ENCODE assay signal across 14 mouse cellular contexts in genomic region chrX:163847651-163848050, GRCm38 (mm10).
DNase-seq lines count a peak whose midpoint lies in the region; ATAC-seq and TF ChIP-seq lines count a peak whose summit lies in the region.
"Had no signal": no experiment of that assay in that cellular context is flagged by ENCODE, and none has a peak within 500 bp of the region (broad histone marks: within the 10 kb centered on the region; RNA-seq: fewer than 3 reads in every experiment).

No protein-coding gene starts in this region.

- H3K36me3 ChIP-seq in lung, embryonic 16.5 days (ENCODE audit: control insufficient read depth, insufficient read depth, low read length): no peaks in the 10 kb centered on the region
- H3K36me3 ChIP-seq: embryonic facial prominence, embryonic 10.5 days; liver, embryonic 15.5 days had no signal

- 0 out of 2 replicates have a peak overlapping the region, but pooled peaks have one; percentile 33 for H3K27ac ChIP-seq in lung, embryonic 16.5 days (ENCODE audit: low read length)
- H3K27ac ChIP-seq: embryonic facial prominence, embryonic 10.5 days; liver, embryonic 15.5 days had no signal

- ATAC-seq in lung, embryonic 16.5 days (ENCODE audit: low read depth): peak; percentile 71
- ATAC-seq in Patski: peak; percentile 17

- POLR2A ChIA-PET in Patski (lab: Charles Lee): interaction anchor here (0.8 kb wide), 1 partner anchor 26 kb away, joined by 3 read pairs; no protein-coding TSS in a partner anchor

- H3K4me3 ChIP-seq in lung, embryonic 16.5 days (ENCODE audit: low read length): no peak overlapping the region
- H3K4me3 ChIP-seq: embryonic facial prominence, embryonic 10.5 days; liver, embryonic 15.5 days had no signal

- peak; percentile 1 for DNase-seq in embryo, embryonic 9.5 days (ENCODE audit: extremely low spot score)
- no peak for DNase-seq in embryo, embryonic 10.5 days (ENCODE audit: low spot score)
- no peak for DNase-seq in lung, postnatal 14 days
- no peak for DNase-seq in Patski (ENCODE audit: low read depth, low spot score)
- peak; percentile 21 to 22 for DNase-seq in cerebellum, postnatal 14 days
- no peak for DNase-seq in right cerebral cortex, postnatal 36 days (ENCODE audit: low spot score in 2 of 2)
- no peak for DNase-seq in heart, postnatal 4 days
- DNase-seq: adrenal gland, adult 8-10 months; B cell, adult 2 months; kidney, adult 2 months; midbrain, embryonic 14.5 days had no signal

- in situ Hi-C loops in Patski (cut with MboI; ENCODE audit: low pct_unique_long_range_greater_than_20kb): no loop called here

- no peak overlapping the region for H3K9ac ChIP-seq in lung, embryonic 16.5 days (ENCODE audit: low read length)
- H3K9ac ChIP-seq: liver, embryonic 15.5 days had no signal

- 28% methylated on average over 3 of the region's 3 CpGs for WGBS in lung, embryonic 16.5 days

- CTCF ChIA-PET in Patski (lab: Charles Lee): no interaction called here

- no peak overlapping the region for H3K4me2 ChIP-seq in lung, embryonic 16.5 days (ENCODE audit: low read depth, low read length)
- H3K4me2 ChIP-seq: liver, embryonic 15.5 days had no signal

- H3K9me3 ChIP-seq in lung, embryonic 16.5 days (ENCODE audit: control insufficient read depth, low read length): no peaks in the 10 kb centered on the region
- H3K9me3 ChIP-seq: embryonic facial prominence, embryonic 10.5 days; liver, embryonic 15.5 days had no signal

- no peak for TF ChIP-seq CTCF in Patski (IDR thresholded peaks at IDR 0.05)

- no peaks in the 10 kb centered on the region for H3K4me1 ChIP-seq in lung, embryonic 16.5 days (replicated peaks; ENCODE audit: control insufficient read depth, insufficient read depth, low read length)
- H3K4me1 ChIP-seq: liver, embryonic 15.5 days had no signal

- H3K27me3 ChIP-seq in lung, embryonic 16.5 days (ENCODE audit: control insufficient read depth, insufficient read depth, low read depth, low read length): no peaks in the 10 kb centered on the region; the same call in 1 of the 2 replicates
- peaks cover 20% of the 10 kb centered on the region for H3K27me3 ChIP-seq in Patski

Comparison
In these comparisons a context has a peak if more than half of its experiments do, and no peak if none do; other contexts are left out.
1. DNase-seq: peak in embryo, embryonic 9.5 days (single experiment) and cerebellum, postnatal 14 days (2 of 2); none in embryo, embryonic 10.5 days (single experiment), lung, postnatal 14 days (single experiment), Patski (single experiment), right cerebral cortex, postnatal 36 days (0 of 2) and heart, postnatal 4 days (single experiment).